Mouse (Mus musculus): ENCODE results near the gene Crygb.
"Not testable (repeated sequence)": the region's sequence is repeated elsewhere in the genome, so short reads cannot be mapped to it uniquely, and the experiment has no call there.

The Crygb gene

GRCm38 (mm10) chr1:65073589-65073988, 8.5 kb downstream of the Crygb start, which contains the start of gene Crygc:
Gene Crygc, minus strand, starts transcription at chr1:65073689.
- no peak for DNase-seq (ENCODE audit: low spot score)

GRCm38 (mm10) chr1:65067842-65068241, 14.2 kb downstream of the Crygb start:
- no peak for DNase-seq (ENCODE audit: low spot score)

GRCm38 (mm10) chr1:65064201-65064600, 17.9 kb downstream of the Crygb start:
- DNase-seq (ENCODE audit: low spot score): no peak

DNA sequence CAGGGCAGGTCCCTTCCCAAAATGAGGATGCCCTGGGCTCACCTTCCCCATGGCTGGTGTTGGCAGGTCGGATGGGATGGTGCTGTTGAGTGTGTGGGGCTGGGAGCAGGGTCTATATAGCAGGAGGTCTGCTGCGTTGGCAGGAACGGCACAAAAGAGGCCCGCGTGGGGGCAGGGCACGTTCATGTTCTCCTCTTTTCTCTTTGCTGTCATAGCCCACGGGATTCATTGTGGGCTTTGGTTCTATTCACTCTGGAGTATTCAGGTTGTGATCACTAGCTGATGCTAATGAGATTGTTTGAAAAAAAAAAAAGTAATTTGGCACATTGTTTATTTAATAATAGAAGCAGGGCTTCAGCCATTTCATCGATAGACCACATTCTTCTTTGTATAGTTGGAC, 18.7 kb downstream of the Crygb start, which contains the start of gene Crygd:
Crygd (minus strand) TSS at position 101 of the 400 bp plus-strand sequence.
- no peak for DNase-seq (ENCODE audit: low spot score)

- DNase-seq (ENCODE audit: low spot score): no peak
Observed at GRCm38 (mm10) chr1:65052140-65052539, 29.9 kb downstream of the Crygb start.

GRCm38 (mm10) chr1:65051696-65052095, 30.4 kb downstream of the Crygb start:
- no peak for DNase-seq (ENCODE audit: low spot score)

DNA sequence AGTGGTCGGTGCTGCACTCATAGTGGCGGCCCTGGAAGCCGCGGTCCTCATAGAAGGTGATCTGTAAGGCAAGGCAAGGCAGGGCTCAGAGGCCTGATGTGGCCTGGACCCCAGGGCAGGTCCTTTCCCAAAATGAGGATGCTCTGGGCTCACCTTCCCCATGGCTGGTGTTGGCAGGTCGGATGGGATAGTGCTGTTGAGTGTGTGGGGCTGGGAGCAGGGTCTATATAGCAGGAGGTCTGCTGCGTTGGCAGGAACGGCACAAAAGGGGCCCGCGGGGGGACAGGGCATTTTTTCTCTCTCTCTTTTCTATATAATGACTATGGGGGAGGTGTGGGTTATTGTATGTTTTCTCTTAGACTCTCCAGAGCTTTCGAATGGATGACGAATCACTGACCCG, 31.1 kb downstream of the Crygb start, which contains the start of gene Cryge:
Cryge (minus strand) TSS at position 198 of the 400 bp plus-strand sequence.
- not testable (repeated sequence) for DNase-seq (ENCODE audit: low spot score)

GRCm38 (mm10) chr1:65048781-65049180, 33.3 kb downstream of the Crygb start:
- peak; percentile 39 for DNase-seq (ENCODE audit: low spot score)

GRCm38 (mm10) chr1:65046401-65047109, 35.5 kb downstream of the Crygb start:
- DNase-seq (ENCODE audit: low spot score): peak; percentile 52

DNA sequence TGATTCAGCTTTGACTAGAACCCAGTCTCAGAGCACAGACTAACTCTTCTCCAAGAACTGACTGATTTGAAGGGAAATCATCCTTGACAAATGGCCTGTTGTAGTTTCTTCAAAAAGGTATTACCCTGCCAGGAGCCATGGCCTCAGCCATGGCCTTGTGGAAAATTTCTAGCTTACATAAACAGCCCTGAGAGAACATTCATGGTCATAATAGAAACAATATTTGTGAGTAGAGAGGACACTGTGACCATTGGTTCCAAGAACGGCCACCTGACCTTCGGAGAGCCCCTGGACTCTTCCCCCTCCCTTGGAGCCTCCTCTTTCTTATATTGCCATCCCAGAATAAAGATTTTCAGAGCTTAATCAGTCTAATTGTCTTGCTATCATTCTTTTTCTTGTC, 38.7 kb downstream of the Crygb start:
- no peak for DNase-seq (ENCODE audit: low spot score)

DNA sequence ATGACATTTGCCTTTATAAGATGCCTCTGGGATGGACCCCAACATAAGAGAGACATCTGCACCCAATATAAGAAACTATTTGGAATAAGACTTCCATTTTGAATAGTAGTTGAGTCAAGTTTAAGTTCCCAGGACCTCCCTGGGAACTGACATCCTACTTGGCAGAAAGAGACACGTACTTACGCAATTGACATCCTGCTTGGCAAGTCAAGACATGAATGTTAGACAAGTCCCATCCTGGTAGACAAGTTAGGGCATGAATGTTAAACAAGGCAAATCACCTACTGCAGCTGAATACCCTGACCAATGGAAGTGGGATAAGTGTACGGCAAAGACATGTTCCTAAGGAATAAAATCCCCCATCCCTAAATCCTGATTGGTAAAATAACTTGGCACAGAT, 40.3 kb downstream of the Crygb start:
- DNase-seq (ENCODE audit: low spot score): no peak

DNA sequence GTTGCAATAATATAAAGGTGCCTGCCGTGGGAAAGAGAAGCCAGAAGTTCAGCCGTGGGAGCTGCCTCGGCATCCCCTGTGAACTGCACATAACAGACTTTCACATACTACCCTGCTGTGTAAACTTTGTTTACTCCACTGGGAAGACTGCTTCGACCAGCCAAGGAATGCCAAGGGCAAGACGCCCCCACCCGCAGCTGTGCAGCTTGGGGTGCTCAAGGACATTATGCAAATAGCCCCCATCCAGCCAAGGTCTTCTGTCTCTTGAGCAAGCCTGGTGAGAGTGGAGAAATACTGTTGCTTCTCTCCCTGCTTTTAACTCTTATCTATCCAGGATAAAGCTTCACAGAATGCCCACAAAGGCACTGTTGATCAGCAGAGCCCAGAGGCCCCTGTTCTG, 41.3 kb downstream of the Crygb start:
- no peak for DNase-seq (ENCODE audit: low spot score)

- DNase-seq (ENCODE audit: low spot score): no peak
Observed at GRCm38 (mm10) chr1:65039679-65040078, 42.4 kb downstream of the Crygb start.

GRCm38 (mm10) chr1:65037542-65037941, 44.5 kb downstream of the Crygb start:
- no peak for DNase-seq (ENCODE audit: low spot score)

DNA sequence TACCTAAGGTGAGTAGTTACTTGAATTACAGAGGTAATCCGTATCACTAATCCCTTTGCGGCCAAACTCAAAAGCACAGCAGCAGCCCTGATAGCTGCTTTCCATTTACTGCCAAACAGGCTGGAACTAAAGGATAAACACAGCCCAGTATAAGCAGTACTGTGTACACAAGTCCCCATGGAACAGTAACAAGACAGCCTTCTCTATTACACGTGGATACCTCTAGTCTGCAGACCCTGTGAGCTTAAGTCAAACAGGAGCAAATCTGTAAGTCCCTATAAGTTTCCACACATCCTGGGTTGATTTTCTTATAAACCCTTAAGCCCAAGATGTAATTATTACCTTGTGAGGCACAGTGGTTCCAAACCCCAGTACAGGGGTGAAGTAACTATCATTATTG, 46.6 kb downstream of the Crygb start:
- no peak for DNase-seq (ENCODE audit: low spot score)

DNA sequence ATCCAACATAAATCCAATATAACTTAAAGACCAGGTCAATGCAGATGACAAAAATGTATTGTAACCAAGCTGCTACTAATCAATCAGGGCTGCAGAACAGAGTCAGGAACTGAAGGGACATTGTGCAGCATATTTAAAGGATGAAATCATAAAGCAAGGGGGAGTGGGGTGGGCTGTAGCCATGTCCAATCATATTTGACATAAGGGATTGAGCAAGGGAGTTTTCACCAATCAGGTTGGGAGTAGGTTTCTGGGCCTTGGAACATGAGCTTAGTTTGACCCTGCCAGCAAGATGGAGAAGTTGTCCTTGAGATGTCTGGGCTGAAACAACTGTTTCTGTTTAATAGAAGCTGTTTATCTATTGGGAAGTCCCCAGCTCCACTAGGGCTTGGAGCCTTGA, 49.4 kb downstream of the Crygb start, which contains the start of gene Akr1cl:
Akr1cl (minus strand) TSS at position 119 of the 400 bp plus-strand sequence.
- DNase-seq (ENCODE audit: low spot score): no peak
